Mouse (Mus musculus): ENCODE measurements around the gene Olfr741. TPM values are rescaled to one million over a fixed set of nuclear protein-coding genes. Genes with fewer than 3 reads are reported as not detected.

The Olfr741 gene
- not detected in 2 replicates for polyA plus RNA-seq (2012; rRNA removed; ENCODE audit: low replicate concordance)

GRCm38 (mm10) chr14:50472438-50472837 is at the start of gene Olfr741:
Olfr741 (plus strand) TSS chr14:50472738.

DNA sequence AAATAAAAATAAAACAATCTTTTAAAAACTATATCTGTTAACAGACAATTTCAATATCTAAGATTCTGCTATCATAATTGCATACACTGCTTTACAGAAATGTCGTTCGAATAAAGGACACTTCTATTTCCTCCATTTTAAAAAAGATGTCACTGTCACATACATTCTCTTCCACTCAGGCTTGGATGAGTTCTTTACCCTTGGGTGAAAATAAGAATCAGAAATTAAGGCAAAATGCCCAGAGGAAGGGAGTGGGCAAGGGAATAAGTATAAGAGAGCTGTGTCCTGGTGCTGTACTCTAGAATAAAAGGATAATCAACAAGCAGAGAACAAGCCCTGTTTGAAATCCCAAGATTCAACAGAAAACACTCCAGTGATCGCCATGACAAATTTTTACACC is 27.3 kb upstream of the Olfr741 start, which contains the start of gene Olfr740:
Olfr740 (plus strand) TSS at position 301 of the 400 bp plus-strand sequence.

GRCm38 (mm10) chr14:50503300-50503699 is 30.8 kb downstream of the Olfr741 start, which contains the start of gene Olfr742:
Olfr742 (plus strand) TSS chr14:50503600.

GRCm38 (mm10) chr14:50521539-50521938 is 49.0 kb downstream of the Olfr741 start, which contains the start of gene Olfr743:
Olfr743 (plus strand) TSS chr14:50521839.

Other genes with a start within 250 kb of the Olfr741 start
- not detected in 2 replicates for gene Olfr731, start 230.9 kb upstream of the Olfr741 start, polyA plus RNA-seq (2012; rRNA removed; ENCODE audit: low replicate concordance)
- gene Olfr732, start 188.5 kb upstream of the Olfr741 start, polyA plus RNA-seq (2012; rRNA removed; ENCODE audit: low replicate concordance), result 0.03 TPM in 1 of 2 replicates, not detected in the other
- gene Olfr733, start 171.2 kb upstream of the Olfr741 start, polyA plus RNA-seq (2012; rRNA removed; ENCODE audit: low replicate concordance), result 0.20 and 0.50 TPM in 2 replicates
- 0.11 TPM in 1 of 2 replicates, not detected in the other for gene Olfr734, start 146.0 kb upstream of the Olfr741 start, polyA plus RNA-seq (2012; rRNA removed; ENCODE audit: low replicate concordance)
- gene Olfr735, start 123.9 kb upstream of the Olfr741 start, polyA plus RNA-seq (2012; rRNA removed; ENCODE audit: low replicate concordance), result 0.21 and 0.23 TPM in 2 replicates
- 0.76 and 0.91 TPM in 2 replicates for gene Tlr11, start 114.8 kb upstream of the Olfr741 start, polyA plus RNA-seq (2012; rRNA removed; ENCODE audit: low replicate concordance)
- gene Olfr736, start 91.6 kb upstream of the Olfr741 start, polyA plus RNA-seq (2012; rRNA removed; ENCODE audit: low replicate concordance), result not detected in 2 replicates
- not detected in 2 replicates for gene Olfr738, start 65.2 kb upstream of the Olfr741 start, polyA plus RNA-seq (2012; rRNA removed; ENCODE audit: low replicate concordance)
- gene Olfr739, start 54.1 kb upstream of the Olfr741 start, polyA plus RNA-seq (2012; rRNA removed; ENCODE audit: low replicate concordance), result not detected in 2 replicates
- gene Olfr740, start 27.2 kb upstream of the Olfr741 start, polyA plus RNA-seq (2012; rRNA removed; ENCODE audit: low replicate concordance), result not detected in 2 replicates
- not detected in 2 replicates for gene Olfr742, start 30.9 kb downstream of the Olfr741 start, polyA plus RNA-seq (2012; rRNA removed; ENCODE audit: low replicate concordance)
- not detected in 2 replicates for gene Olfr743, start 49.1 kb downstream of the Olfr741 start, polyA plus RNA-seq (2012; rRNA removed; ENCODE audit: low replicate concordance)
- not detected in 2 replicates for gene Olfr744, start 142.1 kb downstream of the Olfr741 start, polyA plus RNA-seq (2012; rRNA removed; ENCODE audit: low replicate concordance)
- not detected in 2 replicates for gene Olfr745, start 166.7 kb downstream of the Olfr741 start, polyA plus RNA-seq (2012; rRNA removed; ENCODE audit: low replicate concordance)
- gene Olfr746, start 174.3 kb downstream of the Olfr741 start, polyA plus RNA-seq (2012; rRNA removed; ENCODE audit: low replicate concordance), result not detected in 2 replicates
- not detected in 2 replicates for gene Olfr747, start 220.5 kb downstream of the Olfr741 start, polyA plus RNA-seq (2012; rRNA removed; ENCODE audit: low replicate concordance)
- gene Olfr748, start 234.6 kb downstream of the Olfr741 start, polyA plus RNA-seq (2012; rRNA removed; ENCODE audit: low replicate concordance), result not detected in 2 replicates